Mouse (Mus musculus) heart, adult 2 months (tissue): ENCODE measurements at regions not wholly inside any gene's neighbourhood (a gene's known extent, or its start where the extent isn't known, plus 50 kb on each side); places are given as distances from the start of the nearest gene placed in this dataset.

Source experiments
- CTCF ChIP-seq: fragments of 200-600 bp; IDR thresholded peaks from 2 replicates; pipeline ENCODE4 v1.8.1; 2022; ENCODE audit warnings: antibody characterized with exemption, mild to moderate bottlenecking, moderate library complexity
- EP300 ChIP-seq: fragments of 200-500 bp; IDR thresholded peaks from 2 replicates; pipeline ENCODE4 v1.6.1; 2011; ENCODE audit warnings: low read depth, low read length, control low read depth; ENCODE audit not compliant: insufficient read depth
- POLR2A ChIP-seq: fragments of 200-500 bp; IDR thresholded peaks from 2 replicates; pipeline ENCODE4 v1.6.1; 2011; ENCODE audit warnings: mild to moderate bottlenecking, low read depth, low read length, control low read depth; ENCODE audit not compliant: insufficient read depth

DNA sequence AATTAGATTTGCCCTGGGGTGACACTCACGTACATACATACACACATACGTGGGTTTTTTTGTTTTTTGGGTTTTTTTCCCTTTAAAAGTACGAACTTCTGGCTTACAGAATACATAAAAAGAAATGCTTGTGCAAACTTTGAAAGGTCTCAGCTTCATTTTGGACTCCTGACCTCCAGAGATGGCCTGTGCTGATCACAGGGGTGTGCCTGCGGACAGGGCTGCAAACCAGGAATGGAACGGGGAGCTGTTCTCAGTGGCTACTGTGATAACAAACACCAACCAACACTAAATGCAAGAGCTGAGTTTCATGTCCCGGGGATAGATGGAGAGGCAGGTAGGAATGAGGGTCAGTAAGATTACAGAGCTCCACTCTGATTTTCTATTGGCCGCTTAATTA lies 134.3 kb upstream of the Man2a1 start:
- TF ChIP-seq EP300, result no peak
- TF ChIP-seq CTCF, result no peak
- TF ChIP-seq POLR2A, result no peak
